Comparison of ENCODE assay signal across 9 mouse cellular contexts in genomic region chr13:41510631-41511419, GRCm38 (mm10). TPM values are rescaled to one million over a fixed set of nuclear protein-coding genes. Genes with fewer than 3 reads are reported as not detected.
DNase-seq lines count a peak whose midpoint lies in the region; ATAC-seq and TF ChIP-seq lines count a peak whose summit lies in the region.
"Had no signal": no experiment of that assay in that cellular context is flagged by ENCODE, and none has a peak within 500 bp of the region (broad histone marks: within the 10 kb centered on the region; RNA-seq: fewer than 3 reads in every experiment).

No protein-coding gene starts in this region.

- no peak overlapping the region for H3K9ac ChIP-seq in limb, embryonic 13.5 days
- no peak overlapping the region for H3K9ac ChIP-seq in heart, embryonic 15.5 days
- no peak overlapping the region for H3K9ac ChIP-seq in limb, embryonic 14.5 days (ENCODE audit: low read depth, low read length, severe bottlenecking)
- H3K9ac ChIP-seq: limb, embryonic 12.5 days had no signal

- H3K4me3 ChIP-seq in limb, embryonic 13.5 days = no peak overlapping the region
- no peak overlapping the region for H3K4me3 ChIP-seq in limb, embryonic 10.5 days
- H3K4me3 ChIP-seq in heart, embryonic 15.5 days = no peak overlapping the region
- H3K4me3 ChIP-seq in limb, embryonic 14.5 days (replicated peaks; ENCODE audit: low read length) = no peak overlapping the region
- H3K4me3 ChIP-seq: limb, embryonic 12.5 days had no signal

- TF ChIP-seq POLR2A in limb, embryonic 14.5 days (IDR thresholded peaks at IDR 0.05; ENCODE audit: borderline replicate concordance, extremely low read depth, insufficient read depth, insufficient read length) = no peak

- H3K27me3 ChIP-seq in limb, embryonic 13.5 days = no peaks in the 10 kb centered on the region
- no peaks in the 10 kb centered on the region for H3K27me3 ChIP-seq in limb, embryonic 10.5 days (ENCODE audit: low read depth, poor library complexity, severe bottlenecking)
- no peaks in the 10 kb centered on the region for H3K27me3 ChIP-seq in heart, embryonic 15.5 days
- no peaks in the 10 kb centered on the region for H3K27me3 ChIP-seq in limb, embryonic 14.5 days (ENCODE audit: control insufficient read depth, insufficient read depth, low read length)
- H3K27me3 ChIP-seq: limb, embryonic 12.5 days had no signal

- WGBS in limb, embryonic 13.5 days = 28% methylated on average over 7 of the region's 7 CpGs
- WGBS in limb, embryonic 10.5 days = 46% methylated on average over 7 of the region's 7 CpGs
- 32% methylated on average over 7 of the region's 7 CpGs for WGBS in heart, embryonic 15.5 days
- 26% methylated on average over 7 of the region's 7 CpGs for WGBS in limb, embryonic 14.5 days

- peaks cover 20% of the 10 kb centered on the region for H3K4me1 ChIP-seq in limb, embryonic 13.5 days
- H3K4me1 ChIP-seq in limb, embryonic 10.5 days = peaks cover 24% of the 10 kb centered on the region
- peaks cover 12% of the 10 kb centered on the region for H3K4me1 ChIP-seq in heart, embryonic 15.5 days (replicated peaks)
- H3K4me1 ChIP-seq in limb, embryonic 14.5 days (ENCODE audit: control insufficient read depth, insufficient read depth, low read length) = peaks cover 16% of the 10 kb centered on the region

- peak; percentile 16 for DNase-seq in adrenal gland, postnatal 14 days
- DNase-seq in adrenal gland, adult 18-20 months (ENCODE audit: low spot score in 2 of 2) = no peak
- DNase-seq in limb, embryonic 10.5 days (ENCODE audit: low spot score) = no peak
- DNase-seq in limb, embryonic 14.5 days (ENCODE audit: low spot score) = peak; percentile 82
- DNase-seq in left cerebral cortex, adult 18-20 months (ENCODE audit: low spot score in 2 of 2) = no peak
- no peak for DNase-seq in thymus, postnatal 4 days

- H3K9me3 ChIP-seq in limb, embryonic 13.5 days = no peaks in the 10 kb centered on the region
- H3K9me3 ChIP-seq in limb, embryonic 10.5 days (replicated peaks) = no peaks in the 10 kb centered on the region
- no peaks in the 10 kb centered on the region for H3K9me3 ChIP-seq in heart, embryonic 15.5 days (replicated peaks)
- no peaks in the 10 kb centered on the region for H3K9me3 ChIP-seq in limb, embryonic 14.5 days (ENCODE audit: control insufficient read depth, low read length)
- H3K9me3 ChIP-seq: limb, embryonic 12.5 days had no signal

- H3K27ac ChIP-seq in limb, embryonic 13.5 days = no peak overlapping the region
- no peak overlapping the region for H3K27ac ChIP-seq in limb, embryonic 10.5 days
- peak overlapping the region; percentile 69 for H3K27ac ChIP-seq in heart, embryonic 15.5 days
- no peak overlapping the region; the same call in 1 of the 2 replicates for H3K27ac ChIP-seq in limb, embryonic 14.5 days (replicated peaks; ENCODE audit: low read depth, low read length)
- H3K27ac ChIP-seq: limb, embryonic 12.5 days had no signal

- no peaks in the 10 kb centered on the region for H3K36me3 ChIP-seq in limb, embryonic 13.5 days
- no peaks in the 10 kb centered on the region for H3K36me3 ChIP-seq in limb, embryonic 10.5 days
- no peaks in the 10 kb centered on the region for H3K36me3 ChIP-seq in heart, embryonic 15.5 days
- no peaks in the 10 kb centered on the region for H3K36me3 ChIP-seq in limb, embryonic 14.5 days (ENCODE audit: control insufficient read depth, insufficient read depth, low read length)
- H3K36me3 ChIP-seq: limb, embryonic 12.5 days had no signal

- H3K4me2 ChIP-seq in limb, embryonic 13.5 days (replicated peaks) = no peak overlapping the region
- peak overlapping the region; percentile 20; the same call in 1 of the 2 replicates for H3K4me2 ChIP-seq in heart, embryonic 15.5 days
- H3K4me2 ChIP-seq in limb, embryonic 14.5 days (replicated peaks; ENCODE audit: low read depth, low read length, severe bottlenecking) = no peak overlapping the region
- H3K4me2 ChIP-seq: limb, embryonic 12.5 days had no signal

- peak; percentile 19; the same call in 1 of the 2 replicates for ATAC-seq in limb, embryonic 13.5 days (ENCODE audit: low FRiP score, low read depth)
- ATAC-seq in heart, embryonic 15.5 days (replicated peaks; ENCODE audit: insufficient number of reproducible peaks, insufficient read depth, low FRiP score, low read depth) = peak; percentile 58; the same call in 1 of the 2 replicates
- peak; percentile 65 for ATAC-seq in limb, embryonic 14.5 days (ENCODE audit: low FRiP score, low read depth)

RNA-seq across cellular contexts. Expression of gene Nedd9, which starts 23.7 kb away (rescaled TPM):
- 23.0 and 38.5 TPM in 2 replicates for total RNA-seq in adrenal gland, postnatal 14 days (2021)
- 10 to 100 TPM; 19.3 to 21.9 TPM for total RNA-seq in adrenal gland, adult 18-20 months (2021)
- polyA plus RNA-seq in limb, embryonic 13.5 days (2015; fragmentation: Nextera tagmentation; extraction: Ambion mirVana) = 25.4 and 28.5 TPM in 2 replicates
- 8.5 and 11.1 TPM in 2 replicates for polyA plus RNA-seq in limb, embryonic 10.5 days (2016; fragmentation: Nextera tagmentation; extraction: Ambion mirVana)
- 19.2 and 26.2 TPM in 2 replicates for polyA plus RNA-seq in heart, embryonic 15.5 days (2015; fragmentation: Nextera tagmentation; extraction: Ambion mirVana)
- 23.5 and 23.9 TPM in 2 replicates for polyA plus RNA-seq in limb, embryonic 14.5 days (2012; rRNA removed)
- polyA plus RNA-seq in limb, embryonic 14.5 days (2014; fragmentation: Nextera tagmentation; extraction: Ambion mirVana) = 41.5 TPM in 2 replicates
- 10 to 100 TPM in 1 of 2 experiments, 1 to 10 TPM in 1; 9.7 to 11.0 TPM for total RNA-seq in left cerebral cortex, adult 18-20 months (2021)

Comparison
In these comparisons a context has a peak if more than half of its experiments do, and no peak if none do; other contexts are left out.
1. DNase-seq: peak in adrenal gland, postnatal 14 days (single experiment) and limb, embryonic 14.5 days (single experiment); none in adrenal gland, adult 18-20 months (0 of 2), limb, embryonic 10.5 days (single experiment), left cerebral cortex, adult 18-20 months (0 of 2) and thymus, postnatal 4 days (single experiment).
2. Peak in every context shown above with its lines, with median percentiles within 50 percentile points of each other: ATAC-seq.